Mouse (Mus musculus) layer of hippocampus, adult 9-11 months (tissue): Measurements from ENCODE around the gene Pigm.

Experiments used
- DNase-seq: peaks from one replicate; pipeline ENCODE4 v3.0.0; 2022

The Pigm gene

GRCm38 (mm10) chr1:172376198-172376667 lies at the start of gene Pigm:
Gene Pigm, plus strand, starts transcription at chr1:172376546.
- DNase-seq, result peak; percentile 98

DNA sequence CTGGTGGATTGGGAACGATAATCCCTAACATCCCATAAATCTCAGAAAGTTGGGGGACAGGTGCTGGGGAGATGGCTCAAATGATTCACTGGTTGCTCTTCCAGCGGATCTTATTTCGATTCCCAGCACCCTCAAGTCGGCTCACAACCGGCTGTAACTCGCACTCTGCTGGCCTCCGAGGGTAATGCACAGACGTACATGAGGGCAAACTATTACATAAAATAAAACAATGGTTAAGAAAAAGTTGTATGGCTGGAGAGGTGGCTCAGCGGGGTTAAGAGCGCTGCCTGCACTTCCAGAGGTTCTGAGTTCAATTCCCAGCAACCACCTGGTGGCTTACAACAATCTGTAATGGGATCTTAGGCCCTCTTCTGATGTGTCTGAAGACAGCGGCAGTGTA lies 49.7 kb upstream of the Pigm start:
- DNase-seq, result no peak

DNA sequence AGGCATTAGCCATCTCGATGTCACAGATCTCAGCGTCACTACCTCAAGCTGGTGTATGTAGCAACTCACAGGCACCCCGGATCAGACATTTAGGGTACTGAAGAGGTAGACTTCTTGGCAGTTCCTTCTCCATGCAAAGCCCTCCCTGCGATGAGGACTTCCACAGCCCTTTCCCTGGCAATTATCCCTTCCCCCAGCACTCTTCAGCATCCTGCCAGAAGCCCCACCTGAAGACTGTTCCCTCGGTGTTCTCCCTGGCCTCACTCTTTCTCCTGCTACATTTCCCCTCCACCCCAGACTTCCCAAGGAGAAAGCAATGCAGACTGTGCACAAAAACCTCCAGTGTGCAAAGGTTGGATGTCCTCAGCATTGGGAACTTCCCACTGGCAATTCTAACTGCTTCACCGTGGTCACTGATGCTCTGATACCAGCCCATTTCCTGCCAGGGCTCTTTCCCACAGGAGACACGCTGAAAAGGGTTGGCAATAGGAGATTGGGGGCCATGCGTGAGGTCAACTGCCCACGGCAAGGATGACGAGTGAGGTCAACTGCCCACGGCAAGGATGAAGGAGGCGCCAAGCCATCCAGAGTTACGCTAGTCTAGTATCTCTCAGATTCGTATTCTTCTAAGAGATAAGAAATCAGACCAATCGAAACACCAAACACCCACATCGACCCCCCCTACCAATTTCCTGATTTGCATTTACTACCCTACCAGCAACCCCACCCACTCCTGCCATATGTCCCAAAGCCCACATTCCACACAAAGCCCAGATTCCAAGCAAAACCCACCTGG lies 48.9 kb upstream of the Pigm start:
- DNase-seq, result peak; percentile 84

- no peak for DNase-seq
These were observed 48.3 kb upstream of the Pigm start for GRCm38 (mm10) chr1:172328041-172328440.

DNA sequence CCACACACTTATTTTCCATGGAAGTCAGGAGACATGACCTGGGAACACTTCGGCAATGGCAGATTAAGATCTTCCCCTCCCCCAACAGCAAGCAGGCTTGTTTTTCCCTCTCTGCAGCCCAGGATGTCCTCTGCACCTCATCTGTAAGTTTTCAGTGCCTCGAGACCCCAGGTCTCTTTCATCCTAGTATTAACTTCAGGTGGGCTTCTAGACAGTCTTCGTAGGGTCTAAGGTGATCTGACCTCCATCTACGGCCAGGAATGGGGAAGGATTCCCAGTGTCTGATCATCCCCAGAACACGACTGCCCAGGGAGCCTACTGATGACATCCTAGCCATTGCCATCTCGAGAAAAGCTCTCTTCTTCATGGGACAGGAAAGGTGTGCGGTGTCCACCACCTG lies 47.9 kb upstream of the Pigm start:
- DNase-seq, result no peak

DNA sequence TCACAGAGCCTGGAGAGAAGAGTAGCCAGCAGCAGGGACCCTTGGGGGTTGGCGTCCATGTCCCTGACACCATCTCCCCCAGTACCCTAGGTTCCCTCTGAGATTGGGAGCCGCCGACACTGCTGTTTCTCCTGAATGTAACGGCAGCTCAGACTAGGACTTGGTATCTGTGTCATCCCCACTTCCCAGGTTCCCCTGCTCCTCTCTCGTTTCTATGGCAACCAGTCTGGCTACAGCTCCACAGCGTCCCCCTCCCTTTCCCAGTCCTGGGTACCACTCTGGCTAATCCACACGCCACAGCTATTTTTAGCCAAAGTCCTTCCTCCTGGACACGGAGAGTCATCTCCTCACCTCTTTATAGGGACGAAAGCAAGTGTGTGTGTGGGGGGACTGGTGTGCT lies 47.2 kb upstream of the Pigm start, which contains the start of gene Kcnj9:
Kcnj9 (minus strand) TSS at position 188 of the 400 bp plus-strand sequence.
- DNase-seq, result peak; percentile 91

DNA sequence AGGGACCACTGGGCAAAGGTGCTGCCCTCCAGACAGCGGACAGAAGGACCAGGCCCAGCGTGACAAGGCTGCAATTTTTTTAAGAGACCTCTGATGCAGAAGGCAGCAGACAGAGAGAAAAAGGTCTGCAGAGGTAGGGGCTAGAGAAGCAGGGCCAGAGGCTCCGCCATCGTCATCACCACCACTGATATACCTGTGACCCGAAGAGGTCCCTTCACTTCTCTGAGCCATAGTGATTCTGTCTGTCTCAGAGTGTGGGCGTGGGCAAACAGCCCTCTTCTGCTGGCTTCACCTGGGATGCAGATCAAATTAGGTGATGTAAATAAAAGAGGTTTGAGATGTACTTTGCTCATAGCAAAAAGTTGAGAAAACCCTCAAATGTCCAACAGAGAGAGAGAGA lies 46.7 kb upstream of the Pigm start:
- no peak for DNase-seq

- DNase-seq, result no peak
These were observed 44.9 kb upstream of the Pigm start for GRCm38 (mm10) chr1:172331422-172331947.

DNA sequence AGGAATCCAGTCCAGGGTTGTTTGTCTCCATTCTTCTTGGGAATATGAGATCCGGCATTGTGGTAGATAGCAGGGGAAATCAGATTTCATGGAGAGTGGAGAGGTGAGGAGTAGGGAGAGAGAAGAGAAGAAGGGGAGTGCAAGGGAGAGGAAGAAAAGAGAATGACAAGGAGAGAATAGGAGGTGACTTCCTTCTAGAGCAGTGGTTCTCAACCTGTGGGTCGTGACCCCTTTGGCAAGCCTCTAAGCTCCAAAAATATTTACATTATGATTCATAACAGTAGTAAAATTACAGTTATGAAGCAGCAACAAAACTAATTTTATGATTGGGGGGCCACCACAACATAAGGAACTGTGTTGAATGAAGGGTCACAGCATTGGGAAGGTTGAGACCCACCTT lies 43.4 kb upstream of the Pigm start:
- no peak for DNase-seq

- no peak for DNase-seq
These were observed 42.8 kb upstream of the Pigm start for GRCm38 (mm10) chr1:172333512-172333911.

- DNase-seq, result no peak
These were observed 40.5 kb upstream of the Pigm start for GRCm38 (mm10) chr1:172335804-172336203.

- DNase-seq, result no peak
These were observed 38.7 kb upstream of the Pigm start for GRCm38 (mm10) chr1:172337411-172338185.

- DNase-seq, result peak; percentile 90
These were observed 35.5 kb upstream of the Pigm start, which contains the start of gene Kcnj10 for GRCm38 (mm10) chr1:172340729-172341321. Gene Kcnj10, plus strand, starts transcription at chr1:172341210.

- DNase-seq, result no peak
These were observed 35.0 kb upstream of the Pigm start for GRCm38 (mm10) chr1:172341386-172341785.

DNA sequence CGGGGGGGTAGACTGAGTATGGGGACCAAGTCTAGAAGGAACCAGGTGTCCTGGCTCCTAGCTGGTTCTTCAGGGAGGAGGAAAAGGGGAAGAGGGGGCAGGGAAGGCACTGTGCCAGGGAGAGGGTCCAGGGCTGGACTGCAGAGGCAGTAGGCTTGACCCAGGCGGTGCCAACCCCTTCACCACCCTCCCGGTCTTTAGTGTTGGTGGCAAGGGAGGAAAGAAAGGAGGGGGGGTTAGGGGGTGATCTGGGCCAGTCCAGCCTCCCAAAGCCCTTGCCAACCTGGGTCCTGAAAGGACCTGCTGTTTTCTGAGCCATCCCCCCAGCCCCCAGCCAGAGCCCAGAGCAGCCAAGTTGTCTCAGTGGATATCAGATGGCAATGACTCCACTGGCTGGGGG lies 33.6 kb upstream of the Pigm start:
- peak; percentile 92 for DNase-seq

DNA sequence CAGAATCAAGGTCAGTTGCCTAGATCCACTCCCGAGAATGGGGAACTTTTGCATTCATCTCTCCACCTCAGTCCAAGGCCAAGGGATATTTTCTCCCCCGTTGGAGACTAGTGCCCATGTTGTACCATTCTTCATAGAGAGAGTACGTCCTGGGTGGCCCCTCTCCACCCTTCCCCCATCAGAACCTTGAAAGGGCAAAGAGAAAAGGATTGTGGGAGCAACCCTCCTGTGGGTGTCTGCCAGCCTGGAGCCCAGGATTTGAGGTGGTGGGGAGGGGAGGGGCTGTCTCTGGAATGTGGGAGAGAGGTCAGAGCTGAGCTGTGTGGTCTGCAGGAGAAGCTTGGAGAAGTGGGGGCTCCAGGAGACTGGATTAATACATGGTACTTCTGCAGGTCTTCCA lies 32.4 kb upstream of the Pigm start:
- no peak for DNase-seq

- DNase-seq, result no peak
These were observed 31.5 kb upstream of the Pigm start for GRCm38 (mm10) chr1:172344820-172345219.

DNA sequence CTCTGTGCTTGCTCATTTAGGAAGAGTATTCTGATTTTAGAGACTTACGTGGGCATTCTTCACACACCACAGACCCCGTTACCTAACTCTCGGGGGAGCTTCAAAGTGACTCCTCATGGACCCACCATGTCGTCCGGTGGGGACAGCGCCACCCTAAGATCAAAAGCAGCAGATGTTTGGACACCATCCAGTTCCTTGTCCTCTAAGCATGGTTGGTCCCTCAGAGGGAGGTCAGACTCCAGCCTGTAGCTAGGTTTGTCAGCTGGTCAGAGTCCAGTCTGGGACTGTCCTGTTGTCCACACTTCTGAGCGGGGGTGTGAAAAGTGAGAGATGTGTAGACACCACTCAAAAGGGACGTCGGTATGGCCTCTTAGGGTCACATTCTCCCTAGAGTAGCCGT lies 29.6 kb upstream of the Pigm start:
- DNase-seq, result no peak

DNA sequence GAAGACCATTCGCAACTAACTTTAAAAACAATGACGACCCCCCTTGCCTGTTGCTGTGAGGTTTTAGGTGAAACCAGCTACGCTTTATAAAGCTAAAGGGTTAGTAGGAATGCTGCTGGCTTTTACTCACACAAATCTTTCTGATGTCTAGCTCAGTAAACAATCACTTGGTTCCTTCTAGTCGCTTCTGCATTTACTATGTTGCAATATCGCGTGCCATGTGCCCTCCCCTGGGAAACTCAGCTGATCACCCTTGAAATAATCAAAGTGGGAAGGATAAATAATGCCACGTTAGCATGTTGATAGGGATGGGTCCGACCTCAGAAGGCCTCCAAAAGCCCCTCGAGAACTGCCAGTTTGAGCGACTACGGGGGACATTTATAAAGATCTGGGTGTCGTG lies 29.0 kb upstream of the Pigm start:
- DNase-seq, result no peak

- DNase-seq, result no peak
These were observed 26.8 kb upstream of the Pigm start for GRCm38 (mm10) chr1:172349504-172349903.

DNA sequence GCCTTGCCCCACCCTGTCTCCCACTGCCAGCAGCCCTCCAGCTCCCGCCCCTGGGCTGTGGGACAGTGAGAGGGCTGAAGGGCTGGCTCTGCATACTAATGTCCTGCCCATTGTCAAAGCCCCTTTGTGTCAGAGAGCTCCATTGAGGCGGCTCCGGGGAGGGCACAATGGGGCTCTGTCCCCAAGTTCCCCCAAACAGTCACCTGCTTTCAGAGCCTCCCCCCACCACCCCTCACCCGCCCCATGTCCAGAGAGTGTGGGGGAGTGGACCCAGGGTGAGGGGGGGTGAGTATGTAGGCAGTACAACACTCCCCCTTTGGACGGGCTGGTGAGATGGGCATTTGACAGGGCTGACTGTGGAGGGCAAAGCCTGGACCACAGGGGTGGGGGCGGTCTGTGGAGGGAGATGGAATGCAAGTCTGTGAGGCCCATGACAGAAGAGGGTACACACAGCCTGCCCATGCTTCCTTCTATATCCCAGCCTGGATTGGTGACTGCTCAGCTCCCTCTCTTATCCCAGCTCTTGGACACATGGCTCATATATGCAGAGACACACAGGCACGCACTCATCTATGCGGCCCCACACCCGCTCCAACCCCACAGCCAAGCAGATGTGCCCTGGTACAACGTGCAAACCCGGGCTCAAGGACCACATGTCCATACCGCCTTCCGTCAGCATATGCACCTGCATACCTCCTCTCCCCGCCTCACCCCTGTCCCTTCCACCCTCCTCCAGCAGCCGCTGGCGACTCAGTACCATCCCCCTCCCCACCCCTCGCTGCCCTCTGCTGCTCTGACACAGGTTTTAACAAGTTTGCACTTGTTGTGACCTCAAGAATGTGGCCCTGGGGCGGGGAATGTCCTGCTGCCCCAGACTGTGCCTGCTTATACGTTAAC lies 26.2 kb upstream of the Pigm start:
- peak; percentile 94 for DNase-seq

- no peak for DNase-seq
These were observed 24.3 kb upstream of the Pigm start for GRCm38 (mm10) chr1:172352001-172352400.
